Mouse (Mus musculus) brain, embryonic 14.5 days (tissue): ENCODE measurements around the gene Atp2b2. TPM values are rescaled to one million over a fixed set of nuclear protein-coding genes. Genes with fewer than 3 reads are reported as not detected.

Source experiments
- DNase-seq: peaks from one replicate; pipeline ENCODE4 v3.0.0-alpha.2; 2011; ENCODE audit warnings: low read depth
- CTCF ChIP-seq: fragments of 200-500 bp; IDR thresholded peaks from 2 replicates; pipeline ENCODE4 v1.5.1; 2012; ENCODE audit warnings: inconsistent platforms, mild to moderate bottlenecking, moderate library complexity, borderline replicate concordance; ENCODE audit not compliant: insufficient read depth, insufficient read length; ENCODE audit errors: extremely low read depth
- POLR2A ChIP-seq: fragments of 200-500 bp; IDR thresholded peaks from 2 replicates; pipeline ENCODE4 v1.6.1; 2012; ENCODE audit warnings: mild to moderate bottlenecking, inconsistent platforms, borderline replicate concordance; ENCODE audit not compliant: poor library complexity, insufficient read depth, insufficient read length, severe bottlenecking; ENCODE audit errors: extremely low read depth
- polyA plus RNA-seq: library from polyadenylated mRNA; depleted of rRNA; stranded (reverse); fragments of >200 nt; gene quantifications from 2 replicates; pipeline ENCODE4 v1.2.3, GENCODE M21; 2012

Atp2b2 gene
- polyA plus RNA-seq, 1 experiment: 24.3 TPM

DNA sequence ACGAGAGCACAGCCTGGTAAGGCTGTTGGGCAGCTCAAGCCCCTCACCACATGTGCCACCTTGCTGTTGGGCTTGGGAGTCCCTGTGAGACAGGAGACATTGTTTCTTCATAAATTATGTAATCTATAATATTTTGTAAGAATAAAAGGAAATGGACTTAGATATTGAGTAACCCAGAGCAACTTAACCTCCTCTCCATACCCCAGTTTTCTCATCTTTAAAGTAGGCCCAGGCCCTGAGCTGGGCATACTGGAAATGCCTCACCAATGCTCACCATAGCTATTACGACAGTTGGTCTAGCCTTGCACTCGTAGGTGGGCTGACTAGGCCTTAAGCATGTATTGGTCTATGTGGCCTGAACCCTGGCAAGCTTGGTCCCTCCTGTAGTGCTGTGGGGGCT lies 225.7 kb downstream of the Atp2b2 start:
- TF ChIP-seq CTCF (no peak), POLR2A (no peak)
- DNase-seq: no peak

DNA sequence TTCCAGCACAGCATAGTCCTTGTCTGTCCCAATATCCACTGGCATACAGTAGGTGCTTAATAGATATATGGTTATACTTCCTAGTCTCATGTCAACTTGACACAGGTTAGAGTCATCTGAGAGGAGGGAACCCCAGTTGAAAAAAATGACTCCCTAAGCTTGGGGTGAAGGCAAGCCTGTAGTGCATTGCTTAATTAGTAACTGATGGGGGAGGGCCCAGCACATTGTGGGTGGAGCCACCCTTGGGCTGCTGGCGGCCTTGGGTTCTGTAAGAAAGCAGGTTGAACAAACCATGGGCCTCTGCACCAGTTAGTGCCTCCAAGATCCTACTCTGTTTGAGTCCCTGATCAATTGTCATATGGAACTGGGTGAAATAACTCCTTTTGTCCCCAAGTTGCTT lies 231.0 kb downstream of the Atp2b2 start:
- DNase-seq: no peak
- TF ChIP-seq POLR2A: no peak
- TF ChIP-seq CTCF: no peak

DNA sequence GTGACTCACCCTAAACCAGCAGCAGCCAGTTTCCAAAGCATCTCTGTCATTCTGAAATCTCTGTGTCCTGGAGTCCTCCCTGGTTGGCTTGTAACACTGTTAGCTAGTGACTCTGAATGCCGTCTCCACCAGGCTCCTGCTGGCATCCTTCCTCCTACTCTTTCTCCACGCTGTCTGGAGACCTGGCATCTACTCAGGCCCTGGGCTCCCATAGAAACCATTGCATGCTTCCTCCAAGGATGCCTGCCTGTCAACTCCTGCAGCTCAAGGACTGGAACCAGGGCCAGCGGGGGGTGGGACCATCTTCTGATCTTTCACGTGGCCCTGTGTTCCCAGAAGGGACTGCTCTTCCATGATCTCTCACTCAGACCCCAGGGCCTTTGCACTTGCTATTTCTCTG lies 231.7 kb downstream of the Atp2b2 start:
- DNase-seq: no peak
- TF ChIP-seq CTCF: no peak
- no peak for TF ChIP-seq POLR2A

DNA sequence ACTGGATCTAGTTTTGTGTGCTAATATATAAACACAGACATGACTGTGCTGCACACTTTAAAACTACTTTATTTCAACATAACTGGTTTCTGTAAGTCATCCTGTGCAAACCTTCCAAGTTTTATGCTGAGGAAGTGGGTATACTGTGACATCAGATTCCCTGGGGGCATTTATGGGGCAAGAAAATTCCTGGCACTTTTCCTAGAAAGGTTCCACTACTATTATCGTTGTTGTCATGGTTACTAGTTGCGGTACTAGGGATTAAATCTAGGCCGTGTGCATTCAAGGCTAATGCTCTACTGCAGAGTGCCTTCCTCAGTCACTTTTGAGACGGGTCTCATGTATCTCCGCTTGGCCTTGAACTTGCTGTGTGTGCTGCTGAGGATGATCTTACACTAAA lies 236.2 kb downstream of the Atp2b2 start:
- TF ChIP-seq CTCF (no peak), POLR2A (no peak)
- no peak for DNase-seq

DNA sequence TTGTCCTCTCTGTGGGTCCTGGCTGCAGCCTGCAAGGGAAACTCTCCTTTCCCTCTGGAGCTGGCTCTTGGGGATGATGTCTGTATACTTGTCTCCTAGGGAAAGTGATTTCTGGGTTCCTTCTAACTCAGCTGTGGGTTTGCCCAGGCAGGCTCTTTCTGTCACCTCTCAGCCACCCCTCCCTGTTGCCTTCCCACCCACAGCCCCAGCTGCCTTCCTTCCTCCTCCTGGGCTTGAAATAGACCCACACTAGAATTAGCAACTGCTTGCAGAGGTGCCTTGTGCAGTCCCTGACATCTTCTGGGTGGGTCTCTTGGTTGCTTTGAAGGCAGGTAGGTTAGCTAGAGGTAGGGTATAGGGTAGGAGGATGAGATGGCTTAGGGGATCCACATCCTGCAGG lies 241.2 kb downstream of the Atp2b2 start:
- TF ChIP-seq POLR2A (no peak), CTCF (no peak)
- no peak for DNase-seq

DNA sequence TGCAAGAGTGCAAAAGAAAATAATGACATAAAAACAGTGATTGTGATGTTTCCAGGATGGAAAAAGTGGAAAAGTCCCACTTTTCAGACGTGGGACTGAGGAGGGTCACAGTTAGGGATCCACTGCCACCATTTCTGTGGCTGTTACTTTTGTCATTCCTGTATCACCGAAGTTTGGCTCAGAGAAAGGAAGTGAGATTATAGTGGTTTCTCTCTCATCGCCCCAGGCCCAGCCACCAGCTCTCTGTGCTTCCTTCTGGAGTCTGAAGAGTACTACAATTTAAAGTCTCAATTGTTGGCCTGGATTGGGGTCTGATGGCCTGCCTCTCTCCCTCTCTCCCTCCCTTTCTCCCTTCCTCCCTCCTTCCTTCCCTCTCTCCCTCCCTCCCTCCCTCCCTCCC lies 242.5 kb downstream of the Atp2b2 start:
- no peak for DNase-seq
- TF ChIP-seq CTCF (no peak), POLR2A (no peak)

DNA sequence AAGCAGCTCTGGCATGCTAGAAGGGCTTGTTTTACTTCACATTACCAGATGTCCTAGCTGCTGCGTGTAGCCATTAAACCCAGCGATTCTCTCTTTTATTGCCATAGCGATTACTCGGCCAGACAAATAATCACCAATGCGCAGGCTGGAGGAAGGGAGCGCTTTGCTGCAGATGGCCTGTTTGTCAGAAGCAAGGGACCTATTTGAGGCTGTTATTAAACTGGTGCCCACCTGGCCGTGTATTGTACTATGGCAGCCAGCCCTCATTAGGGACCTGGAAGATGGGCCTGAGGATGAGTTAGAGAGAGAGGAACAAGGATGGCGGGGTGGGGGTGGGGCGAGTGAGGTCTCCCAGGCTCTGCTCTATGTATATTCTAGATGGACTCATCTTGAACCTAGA lies 243.1 kb downstream of the Atp2b2 start:
- no peak for TF ChIP-seq POLR2A
- no peak for TF ChIP-seq CTCF
- DNase-seq: peak; percentile 86

DNA sequence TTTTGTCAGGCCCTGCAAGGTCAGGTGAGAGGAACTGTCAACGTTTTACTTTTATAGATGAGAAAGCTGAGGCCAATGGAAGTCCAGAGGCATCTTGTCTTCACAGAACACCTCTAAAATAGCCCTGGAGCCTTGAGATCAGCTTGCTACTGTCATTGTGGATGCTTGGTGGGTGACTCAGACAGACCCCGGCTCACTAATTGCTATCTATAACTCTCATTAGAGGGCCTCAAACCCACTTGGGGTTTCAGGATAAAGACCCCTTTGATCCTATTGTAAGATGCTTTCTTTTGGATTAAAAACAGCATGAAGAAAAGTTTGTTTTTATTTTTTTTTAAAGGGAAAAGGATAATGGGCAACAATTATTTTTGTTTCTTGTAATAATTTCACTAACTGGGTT lies 243.5 kb downstream of the Atp2b2 start:
- TF ChIP-seq POLR2A (no peak), CTCF (no peak)
- peak; percentile 56 for DNase-seq

DNA sequence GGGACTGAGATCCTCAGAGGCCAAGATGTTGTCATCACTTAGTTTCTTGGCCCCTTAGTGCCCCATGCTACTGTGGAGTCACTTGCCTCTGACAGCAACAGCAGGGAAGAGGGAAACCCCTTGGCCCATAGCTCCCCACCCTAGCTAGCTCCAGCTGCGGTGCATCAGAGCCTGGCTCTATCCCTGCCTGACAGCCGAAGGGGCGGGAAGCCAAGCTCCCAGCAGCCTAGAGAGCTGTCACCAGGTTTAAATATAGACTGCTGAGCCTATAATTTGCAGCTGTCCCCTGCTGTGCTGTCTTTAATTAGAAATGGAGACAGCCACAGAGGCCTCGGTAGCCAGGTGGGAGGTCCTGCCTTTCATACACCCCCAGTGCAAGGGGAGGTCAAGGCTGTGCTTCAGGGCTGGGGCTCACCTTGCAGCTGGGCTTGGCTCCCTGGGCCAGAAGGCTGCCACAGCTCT lies 247.1 kb downstream of the Atp2b2 start:
- TF ChIP-seq POLR2A (no peak), CTCF (no peak)
- peak; percentile 78 for DNase-seq

DNA sequence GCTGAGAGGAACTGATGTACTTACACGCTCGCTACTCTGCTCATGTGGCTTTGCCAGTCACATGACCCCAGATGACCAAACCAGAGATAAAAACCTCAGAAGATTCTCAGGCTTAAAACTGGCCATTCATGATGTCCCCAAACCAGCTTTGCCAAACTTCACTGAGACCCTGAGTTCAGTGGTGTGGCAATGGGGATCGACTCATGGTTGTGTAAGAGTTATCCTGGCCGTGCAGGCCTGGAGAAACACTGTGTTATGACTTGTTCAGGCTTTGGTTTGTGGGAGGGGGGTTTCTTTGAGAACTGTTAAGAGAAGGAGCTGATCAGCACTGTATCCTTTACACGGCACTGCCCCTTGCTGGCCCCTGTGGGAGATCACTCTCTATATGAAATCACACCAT lies 250.0 kb downstream of the Atp2b2 start:
- TF ChIP-seq POLR2A: no peak

DNA sequence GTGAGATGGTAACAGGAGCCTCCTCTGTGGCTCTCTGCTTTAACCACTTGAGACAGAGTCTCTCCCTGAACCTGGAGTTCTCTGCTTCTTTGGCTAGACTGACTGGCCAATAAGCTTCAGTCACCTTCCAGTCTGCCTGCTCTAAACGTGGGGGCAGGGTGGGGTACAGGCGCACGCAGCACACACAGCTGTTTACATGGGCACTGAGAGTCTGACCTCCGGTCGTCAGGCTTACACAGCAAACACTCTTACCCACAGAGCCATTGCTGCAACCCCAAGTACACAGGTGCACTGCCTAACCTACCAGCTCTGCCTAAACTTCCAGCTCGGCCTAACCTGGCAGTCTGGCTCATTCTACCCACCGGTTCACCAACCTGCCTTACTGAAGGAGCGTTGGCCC lies 251.4 kb downstream of the Atp2b2 start:
- no peak for TF ChIP-seq POLR2A
- no peak for TF ChIP-seq CTCF
- DNase-seq: no peak

More for the DNA sequence above, 250.0 kb downstream of the Atp2b2 start:
- no peak for DNase-seq

DNA sequence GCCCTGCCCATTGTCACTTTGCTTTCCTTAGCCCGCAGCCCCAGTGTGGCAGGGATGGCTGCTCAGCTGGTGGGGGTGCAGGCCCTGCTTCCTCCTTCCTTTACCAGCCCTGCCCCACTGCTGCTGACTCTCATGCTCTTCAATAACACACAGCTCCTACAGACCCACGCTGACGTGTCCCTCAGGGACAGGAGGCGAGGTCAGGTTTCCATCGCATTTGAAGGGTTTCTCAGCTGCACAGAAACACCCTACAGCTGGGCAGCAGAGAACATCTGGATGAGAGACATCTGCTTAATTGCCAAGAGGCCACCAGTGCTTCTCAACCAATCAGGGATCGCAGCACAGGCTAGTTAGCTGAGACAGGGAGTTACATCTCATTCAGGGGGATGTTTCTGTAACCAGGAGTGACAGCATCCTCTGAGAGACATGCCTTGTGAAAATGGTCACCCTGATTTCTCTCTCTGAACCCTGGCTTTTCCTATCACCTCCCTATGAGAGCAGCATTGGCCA lies 254.9 kb downstream of the Atp2b2 start:
- no peak for TF ChIP-seq POLR2A
- TF ChIP-seq CTCF: no peak
- DNase-seq: peak; percentile 12
